Mouse (Mus musculus) heart, embryonic 14.5 days (tissue): ENCODE data around the gene Esrrg. TPM values are rescaled to one million over a fixed set of nuclear protein-coding genes. Genes with fewer than 3 reads are reported as not detected.

Experiments
- ATAC-seq: fragments of 200-750 bp; cut with Nextera tagmentation; 2 replicates; pipeline ENCODE4 v1.8.0; 2017; ENCODE audit warnings: low read depth, moderate TSS enrichment; ENCODE audit not compliant: insufficient number of reproducible peaks, insufficient read depth, low FRiP score
- H3K27ac ChIP-seq, 2 experiments: fragments of 200-500 bp in 1 of 2; fragments of 300-500 bp in 1 of 2; sonication (generic) in 1 of 2; replicated peaks in 1 of 2; 2 replicates each; pipeline ENCODE4 v1.5.1; 2012 to 2014; ENCODE audit warnings: low read depth in 2 of 2, low read length in 2 of 2, control low read depth in 1 of 2, mild to moderate bottlenecking in 1 of 2, mixed read lengths in 1 of 2; ENCODE audit not compliant: control insufficient read depth in 1 of 2, insufficient read depth in 1 of 2
- H3K27me3 ChIP-seq: fragments of 300-500 bp; sonication (generic); 2 replicates; pipeline ENCODE4 v1.6.1; 2014; ENCODE audit warnings: mild to moderate bottlenecking, low read length, control low read depth; ENCODE audit not compliant: control insufficient read depth, insufficient read depth
- H3K36me3 ChIP-seq: fragments of 300-500 bp; sonication (generic); 2 replicates; pipeline ENCODE4 v1.6.1; 2014; ENCODE audit warnings: mild to moderate bottlenecking, control low read depth, low read length, mixed read lengths; ENCODE audit not compliant: control insufficient read depth, insufficient read depth
- H3K4me1 ChIP-seq, 2 experiments: fragments of 200-500 bp in 1 of 2; fragments of 300-500 bp in 1 of 2; sonication (generic) in 1 of 2; 2 replicates each; pipeline ENCODE4 v1.6.1; 2012 to 2014; ENCODE audit warnings: low read length in 2 of 2, control low read depth in 1 of 2, mixed read lengths in 1 of 2; ENCODE audit not compliant: control insufficient read depth in 2 of 2, insufficient read depth in 2 of 2
- H3K4me2 ChIP-seq: fragments of 300-500 bp; sonication (generic); 2 replicates; pipeline ENCODE4 v1.6.1; 2014; ENCODE audit warnings: mild to moderate bottlenecking, low read length
- H3K4me3 ChIP-seq, 2 experiments: fragments of 200-500 bp in 1 of 2; fragments of 300-500 bp in 1 of 2; sonication (generic) in 1 of 2; 2 replicates each; pipeline ENCODE4 v1.5.1; 2012 to 2014; ENCODE audit warnings: low read length in 2 of 2, mild to moderate bottlenecking in 2 of 2, control low read depth in 1 of 2, low read depth in 1 of 2, moderate library complexity in 1 of 2; ENCODE audit not compliant: control insufficient read depth in 1 of 2, insufficient read depth in 1 of 2
- H3K9ac ChIP-seq: fragments of 300-500 bp; sonication (generic); 2 replicates; pipeline ENCODE4 v1.6.1; 2014; ENCODE audit warnings: mild to moderate bottlenecking, low read length
- H3K9me3 ChIP-seq: fragments of 300-500 bp; sonication (generic); 2 replicates; pipeline ENCODE4 v1.6.1; 2016; ENCODE audit warnings: low read length, control low read depth; ENCODE audit not compliant: control insufficient read depth
- WGBS: fragments of 180-500 bp; shearing (Covaris S2); extraction: QIAGEN DNeasy Blood & Tissue Kit; methylation state at CpG from one replicate; pipeline ENCODE4 v1.1.7; 2014; 5-methylcytosine and 5-hydroxymethylcytosine counted together
- polyA plus RNA-seq: library from polyadenylated mRNA; unstranded; fragments of >200 nt; fragmentation: Nextera tagmentation; extraction: Ambion mirVana; gene quantifications from 2 replicates; pipeline ENCODE4 v1.2.1, GENCODE M21; 2014

Gene Esrrg
- polyA plus RNA-seq, 1 experiment from 2014 or later, result 31.2 TPM

DNA sequence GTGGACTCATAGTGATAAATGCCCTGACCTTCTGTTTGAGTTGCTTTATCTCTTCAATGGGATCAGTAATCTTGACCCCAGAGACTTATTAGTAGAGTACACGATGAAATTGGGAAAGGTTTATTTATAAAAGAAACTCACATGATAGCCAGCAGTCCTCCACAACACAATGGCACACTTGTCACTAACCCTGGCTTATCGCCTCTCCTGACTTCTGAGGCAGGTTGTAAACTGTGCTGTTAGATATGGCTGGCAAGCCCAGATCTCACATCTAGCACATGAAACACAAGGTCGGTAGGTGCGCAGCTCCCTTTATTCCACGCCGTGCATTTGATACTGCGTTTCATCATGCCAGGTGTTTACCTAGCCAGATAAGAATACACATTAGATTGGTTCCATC is 288.3 kb downstream of the Esrrg start:
- H3K27me3 ChIP-seq, result no peaks in the 10 kb centered on the region
- H3K9ac ChIP-seq, result no peak overlapping the region
- H3K27ac ChIP-seq, result no peak overlapping the region
- ATAC-seq, result no peak
- H3K36me3 ChIP-seq, result no peaks in the 10 kb centered on the region
- H3K4me2 ChIP-seq, result no peak overlapping the region
- 69% methylated on average over 7 of the region's 7 CpGs for WGBS
- peaks cover 6 to 12% of the 10 kb centered on the region in 2 experiments for H3K4me1 ChIP-seq
- no peaks in the 10 kb centered on the region for H3K9me3 ChIP-seq
- no peak overlapping the region for H3K4me3 ChIP-seq

DNA sequence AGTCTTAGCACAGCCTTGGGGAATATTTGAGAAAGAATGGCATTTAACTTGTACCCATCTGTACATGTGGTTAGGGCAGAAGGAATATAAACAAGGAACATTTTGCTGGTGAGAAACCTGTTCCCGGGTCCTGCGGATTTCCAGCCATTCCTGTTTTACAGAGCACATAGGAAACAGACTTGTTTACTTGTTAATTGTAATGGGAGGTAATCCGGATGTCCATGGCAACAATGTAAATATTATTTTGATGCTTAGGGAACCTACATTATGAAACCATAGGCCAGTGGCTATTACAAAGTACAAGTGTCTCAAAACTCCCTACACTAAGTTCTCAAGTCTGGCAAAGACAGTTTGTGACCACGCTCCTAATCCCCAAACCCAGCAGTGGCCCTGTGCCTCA is 290.9 kb downstream of the Esrrg start:
- Histone ChIP-seq H3K4me2 (no peak overlapping the region), H3K9ac (no peak overlapping the region), H3K4me1 (peaks cover 8 to 12% of the 10 kb centered on the region in 2 experiments; a peak in 2 of 4 replicates), H3K9me3 (no peaks in the 10 kb centered on the region), H3K4me3 (no peak overlapping the region), H3K27ac (no peak overlapping the region), H3K27me3 (no peaks in the 10 kb centered on the region), H3K36me3 (no peaks in the 10 kb centered on the region)
- ATAC-seq, result no peak
- 76% methylated on average over 4 of the region's 4 CpGs for WGBS

DNA sequence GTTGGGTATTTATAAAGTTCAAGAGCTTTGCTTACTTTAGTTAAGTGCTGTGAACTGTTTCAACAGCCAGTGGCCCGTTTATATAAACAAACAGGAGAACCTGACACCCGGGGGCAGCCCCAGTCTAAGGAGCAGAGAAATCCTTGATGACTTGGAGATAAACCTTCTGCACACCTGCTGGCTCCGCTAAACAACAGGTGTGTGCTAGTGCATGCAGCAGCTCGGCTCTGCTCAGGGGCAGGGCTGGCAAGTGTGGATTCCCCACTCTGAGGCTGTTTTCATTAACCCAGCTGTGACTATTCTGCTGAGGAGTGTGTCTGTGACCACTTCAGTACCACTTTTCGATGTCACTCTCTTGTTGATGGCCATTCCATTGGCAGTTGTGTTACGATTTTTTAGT is 292.2 kb downstream of the Esrrg start:
- 54% methylated on average over 6 of the region's 6 CpGs for WGBS
- Histone ChIP-seq H3K27me3 (no peaks in the 10 kb centered on the region), H3K36me3 (no peaks in the 10 kb centered on the region), H3K9ac (no peak overlapping the region), H3K4me2 (no peak overlapping the region), H3K9me3 (no peaks in the 10 kb centered on the region), H3K27ac (no peak overlapping the region), H3K4me3 (no peak overlapping the region), H3K4me1 (peaks cover 7 to 8% of the 10 kb centered on the region in 2 experiments; a peak in 1 of 4 replicates)
- ATAC-seq, result no peak

DNA sequence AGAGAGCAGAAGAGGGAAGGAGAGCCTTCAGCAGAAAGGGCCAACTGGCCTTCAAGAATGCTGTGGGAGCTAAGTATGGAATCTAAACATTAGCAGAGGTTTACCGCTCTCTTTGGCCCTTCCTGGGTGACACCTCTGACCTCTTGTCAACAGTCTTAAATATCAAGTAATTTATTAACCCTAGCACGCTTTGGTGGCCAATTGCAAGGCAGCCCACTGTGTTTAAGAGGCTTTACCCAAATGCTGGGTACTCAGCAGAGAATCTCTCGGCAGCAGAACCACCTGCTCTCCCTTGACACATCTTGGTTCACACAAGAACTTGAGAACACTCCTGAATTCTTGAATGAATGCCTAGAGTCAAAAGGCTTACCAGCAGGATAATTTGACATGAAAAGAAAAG is 293.6 kb downstream of the Esrrg start:
- Histone ChIP-seq H3K4me1 (peaks cover 6 to 9% of the 10 kb centered on the region in 2 experiments; a peak in 1 of 4 replicates), H3K36me3 (no peaks in the 10 kb centered on the region), H3K27ac (no peak overlapping the region), H3K9me3 (no peaks in the 10 kb centered on the region), H3K4me2 (no peak overlapping the region), H3K9ac (no peak overlapping the region), H3K27me3 (no peaks in the 10 kb centered on the region), H3K4me3 (no peak overlapping the region)
- ATAC-seq, result no peak
- 54% methylated on average over 3 of the region's 3 CpGs for WGBS

DNA sequence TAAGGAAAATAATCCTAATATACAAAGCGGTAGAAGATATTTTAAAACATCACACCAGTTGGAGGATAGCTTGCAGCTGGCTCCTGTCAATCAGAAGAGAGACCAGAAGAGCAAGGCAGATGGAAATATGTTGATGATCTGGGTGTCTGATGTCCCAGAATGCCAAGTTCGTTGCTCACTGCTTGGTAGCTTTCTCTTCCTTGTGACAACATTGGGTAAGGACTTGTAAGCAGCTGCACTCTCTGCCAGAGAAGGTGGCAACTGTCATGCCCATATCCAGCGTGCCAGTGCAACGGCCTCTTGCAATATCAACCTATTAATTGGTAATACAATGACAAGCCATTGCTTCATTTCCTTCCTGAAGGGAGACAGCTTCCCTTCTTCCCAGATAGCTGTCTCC is 296.1 kb downstream of the Esrrg start:
- no peak overlapping the region for H3K4me2 ChIP-seq
- WGBS, result 75% methylated on average over 4 of the region's 4 CpGs

DNA sequence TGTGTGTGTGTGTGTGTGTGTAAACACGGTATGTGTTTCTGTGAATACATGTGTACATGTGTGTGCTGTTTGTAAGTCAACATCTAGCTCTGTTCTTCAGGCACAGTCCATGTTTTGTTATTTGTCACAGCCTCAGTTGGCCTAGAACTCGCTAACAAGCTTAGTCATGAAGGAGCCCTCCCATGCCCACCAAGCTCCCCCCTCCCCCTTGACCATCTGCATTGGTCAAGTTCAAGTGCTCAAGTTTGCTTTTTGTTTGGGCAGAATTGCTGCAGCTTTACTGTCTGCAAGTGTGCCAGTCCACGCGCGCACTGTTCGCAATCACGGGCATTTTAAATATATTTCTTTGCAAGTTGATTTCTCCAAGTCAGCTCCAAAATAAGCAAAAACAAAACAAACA is 298.8 kb downstream of the Esrrg start:
- Histone ChIP-seq H3K27me3 (no peaks in the 10 kb centered on the region), H3K4me2 (no peak overlapping the region), H3K4me3 (no peak overlapping the region), H3K9me3 (no peaks in the 10 kb centered on the region), H3K4me1 (peaks cover 16 to 31% of the 10 kb centered on the region in 2 experiments; a peak in 3 of 4 replicates), H3K36me3 (no peaks in the 10 kb centered on the region), H3K9ac (peak overlapping the region; percentile 25; the same call in 1 of the 2 replicates), H3K27ac (peak overlapping the region; percentile 70 to 83; a peak in 1 of 4 replicates)
- no peak for ATAC-seq
- 72% methylated on average over 7 of the region's 7 CpGs for WGBS

More for the DNA sequence above, 296.1 kb downstream of the Esrrg start:
- Histone ChIP-seq H3K4me1 (peaks cover 12 to 24% of the 10 kb centered on the region in 2 experiments; a peak in 3 of 4 replicates), H3K36me3 (no peaks in the 10 kb centered on the region), H3K4me3 (no peak overlapping the region), H3K9ac (no peak overlapping the region), H3K27ac (no peak overlapping the region), H3K9me3 (no peaks in the 10 kb centered on the region), H3K27me3 (no peaks in the 10 kb centered on the region)
- no peak for ATAC-seq

DNA sequence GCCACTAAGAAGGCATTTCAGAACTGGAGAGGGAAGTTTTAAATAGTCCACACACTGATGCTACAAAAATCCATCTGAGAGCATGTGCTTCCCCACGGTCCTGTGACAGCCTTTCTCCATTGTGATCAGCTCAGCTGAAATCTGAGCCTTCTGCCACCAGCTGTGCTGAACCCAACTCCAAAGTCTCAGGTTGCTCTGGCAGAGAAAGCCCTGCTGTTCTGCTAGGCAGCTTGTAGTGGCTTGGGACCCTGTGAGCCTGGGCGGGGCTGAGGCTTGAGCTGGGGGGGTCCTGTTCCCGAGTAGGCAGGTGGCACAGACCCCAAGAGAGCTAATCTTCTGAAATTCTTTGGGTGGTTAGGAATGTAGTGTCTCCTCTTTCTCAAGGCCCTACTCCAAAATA is 299.3 kb downstream of the Esrrg start:
- WGBS, result 5% methylated on average over 3 of the region's 3 CpGs
- Histone ChIP-seq H3K36me3 (no peaks in the 10 kb centered on the region), H3K4me3 (no peak overlapping the region), H3K9ac (no peak overlapping the region), H3K27ac (peak overlapping the region; percentile 70 to 83), H3K4me1 (peaks cover 16 to 31% of the 10 kb centered on the region in 2 experiments; a peak in 3 of 4 replicates), H3K27me3 (no peaks in the 10 kb centered on the region), H3K9me3 (no peaks in the 10 kb centered on the region), H3K4me2 (no peak overlapping the region)
- no peak for ATAC-seq

DNA sequence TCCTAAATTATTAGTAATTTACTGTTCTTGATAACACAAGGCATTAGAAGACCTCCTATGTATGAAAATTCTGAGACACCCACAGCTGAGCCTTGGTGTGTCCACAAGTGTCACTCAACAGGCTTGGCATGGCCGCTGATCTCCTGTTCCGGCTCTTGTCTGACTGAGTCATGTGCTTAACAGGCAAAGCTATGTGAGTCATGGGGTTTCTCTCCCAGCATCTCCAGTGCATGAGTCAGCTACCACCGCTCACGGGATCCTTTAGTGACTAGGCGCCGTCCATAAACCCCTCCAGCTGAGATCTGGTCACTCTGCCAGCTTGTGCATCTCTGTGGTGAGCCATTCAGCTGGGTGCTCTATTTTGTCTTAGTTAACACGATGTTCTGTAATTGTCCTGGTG is 302.1 kb downstream of the Esrrg start:
- H3K4me3 ChIP-seq, result peak overlapping the region; percentile 8 to 9; a peak in 2 of 4 replicates
- peak; percentile 74 for ATAC-seq
- H3K9me3 ChIP-seq, result no peaks in the 10 kb centered on the region
- peaks cover 16 to 31% of the 10 kb centered on the region in 2 experiments; a peak in 3 of 4 replicates for H3K4me1 ChIP-seq
- H3K36me3 ChIP-seq, result no peaks in the 10 kb centered on the region
- no peaks in the 10 kb centered on the region for H3K27me3 ChIP-seq
- peak overlapping the region; percentile 94 to 99 for H3K27ac ChIP-seq
- H3K4me2 ChIP-seq, result peak overlapping the region; percentile 56
- 25% methylated on average over 7 of the region's 7 CpGs for WGBS
- H3K9ac ChIP-seq, result peak overlapping the region; percentile 61; the same call in 1 of the 2 replicates
